12 mouse cellular contexts compared by ENCODE assay signal in the genomic region with DNA sequence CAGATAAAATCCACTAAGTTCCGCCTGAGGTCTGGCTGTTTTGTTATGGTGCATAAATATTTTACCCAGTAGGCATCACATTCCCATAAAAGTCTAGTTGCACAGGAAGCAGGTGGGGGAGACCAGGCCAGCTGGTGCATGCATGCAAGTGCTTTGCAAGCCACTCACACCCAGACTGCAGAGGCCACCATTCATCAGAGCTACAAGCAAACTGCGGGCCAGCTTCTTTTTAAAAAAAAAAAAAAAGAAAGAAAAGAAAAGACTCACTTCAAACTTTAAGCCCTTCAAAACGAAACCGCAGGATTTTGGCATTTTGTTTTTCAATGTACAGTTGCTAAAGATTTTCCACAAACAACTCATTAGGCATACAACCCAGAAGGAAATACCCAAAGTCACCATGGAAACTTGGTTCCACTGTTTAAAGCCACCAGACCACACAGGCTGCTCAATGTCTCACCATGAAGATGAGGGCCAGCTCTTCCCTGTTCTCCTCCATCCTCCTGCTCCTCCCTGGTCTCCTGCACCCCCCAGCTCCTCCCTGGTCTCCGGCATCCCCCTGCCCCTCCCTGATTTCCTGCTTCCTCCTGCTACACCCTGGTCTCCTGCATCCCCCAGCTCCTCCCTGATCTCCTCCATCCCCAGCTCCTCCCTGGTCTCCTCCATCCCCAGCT. TPM values are rescaled to one million over a fixed set of nuclear protein-coding genes. Genes with fewer than 3 reads are reported as not detected.
A peak's percentile ranks its signal among the peaks of the same experiment; 100 is the strongest.
DNase-seq lines count a peak whose midpoint lies in the region; ATAC-seq lines count a peak whose summit lies in the region.
"Had no signal": no experiment of that assay in that cellular context is flagged by ENCODE, and none has a peak within 500 bp of the region (broad histone marks: within the 10 kb centered on the region; RNA-seq: fewer than 3 reads in every experiment).

No protein-coding gene starts in this region.

- peaks cover 15% of the 10 kb centered on the region for H3K4me1 ChIP-seq in forebrain, embryonic 13.5 days
- H3K4me1 ChIP-seq in forebrain, embryonic 10.5 days: peaks cover 14% of the 10 kb centered on the region
- H3K4me1 ChIP-seq in lung, embryonic 16.5 days (replicated peaks; ENCODE audit: control insufficient read depth, insufficient read depth, low read length): no peaks in the 10 kb centered on the region
- H3K4me1 ChIP-seq in neural tube, embryonic 13.5 days (replicated peaks): peaks cover 11% of the 10 kb centered on the region
- H3K4me1 ChIP-seq in intestine, embryonic 15.5 days (replicated peaks): no peaks in the 10 kb centered on the region

- peaks cover 13% of the 10 kb centered on the region; the same call in 1 of the 2 replicates for H3K27me3 ChIP-seq in forebrain, embryonic 13.5 days
- H3K27me3 ChIP-seq in forebrain, embryonic 10.5 days (ENCODE audit: poor library complexity, severe bottlenecking): no peaks in the 10 kb centered on the region
- no peaks in the 10 kb centered on the region for H3K27me3 ChIP-seq in lung, embryonic 16.5 days (ENCODE audit: control insufficient read depth, insufficient read depth, low read depth, low read length)
- no peaks in the 10 kb centered on the region for H3K27me3 ChIP-seq in neural tube, embryonic 13.5 days
- H3K27me3 ChIP-seq in intestine, embryonic 15.5 days (replicated peaks): no peaks in the 10 kb centered on the region
- H3K27me3 ChIP-seq: liver, embryonic 15.5 days had no signal

- no peak overlapping the region for H3K4me2 ChIP-seq in forebrain, embryonic 13.5 days
- no peak overlapping the region for H3K4me2 ChIP-seq in lung, embryonic 16.5 days (ENCODE audit: low read depth, low read length)
- H3K4me2 ChIP-seq in neural tube, embryonic 13.5 days: no peak overlapping the region
- H3K4me2 ChIP-seq in intestine, embryonic 15.5 days (replicated peaks): no peak overlapping the region
- H3K4me2 ChIP-seq: liver, embryonic 15.5 days had no signal

- no peaks in the 10 kb centered on the region for H3K9me3 ChIP-seq in forebrain, embryonic 13.5 days (replicated peaks)
- no peaks in the 10 kb centered on the region for H3K9me3 ChIP-seq in forebrain, embryonic 10.5 days
- no peaks in the 10 kb centered on the region for H3K9me3 ChIP-seq in lung, embryonic 16.5 days (ENCODE audit: control insufficient read depth, low read length)
- H3K9me3 ChIP-seq in neural tube, embryonic 13.5 days: no peaks in the 10 kb centered on the region
- H3K9me3 ChIP-seq in intestine, embryonic 15.5 days: no peaks in the 10 kb centered on the region

- H3K36me3 ChIP-seq in forebrain, embryonic 13.5 days (ENCODE audit: poor library complexity, severe bottlenecking): no peaks in the 10 kb centered on the region
- H3K36me3 ChIP-seq in forebrain, embryonic 10.5 days (replicated peaks): no peaks in the 10 kb centered on the region
- peaks cover 6% of the 10 kb centered on the region for H3K36me3 ChIP-seq in lung, embryonic 16.5 days (ENCODE audit: control insufficient read depth, insufficient read depth, low read length)
- H3K36me3 ChIP-seq in neural tube, embryonic 13.5 days: 0 out of 2 replicates have a peak, but pooled peaks cover 4% of the 10 kb centered on the region
- H3K36me3 ChIP-seq in intestine, embryonic 15.5 days: no peaks in the 10 kb centered on the region
- H3K36me3 ChIP-seq: liver, embryonic 15.5 days had no signal

- H3K4me3 ChIP-seq in forebrain, embryonic 13.5 days: no peak overlapping the region
- no peak overlapping the region for H3K4me3 ChIP-seq in forebrain, embryonic 10.5 days
- H3K4me3 ChIP-seq in lung, embryonic 16.5 days (ENCODE audit: low read length): no peak overlapping the region
- no peak overlapping the region for H3K4me3 ChIP-seq in neural tube, embryonic 13.5 days
- no peak overlapping the region for H3K4me3 ChIP-seq in intestine, embryonic 15.5 days (replicated peaks)
- H3K4me3 ChIP-seq: liver, embryonic 15.5 days had no signal

- H3K9ac ChIP-seq in forebrain, embryonic 13.5 days: no peak overlapping the region
- no peak overlapping the region for H3K9ac ChIP-seq in lung, embryonic 16.5 days (ENCODE audit: low read length)
- no peak overlapping the region for H3K9ac ChIP-seq in neural tube, embryonic 13.5 days
- H3K9ac ChIP-seq in intestine, embryonic 15.5 days: no peak overlapping the region
- H3K9ac ChIP-seq: liver, embryonic 15.5 days had no signal

- WGBS in forebrain, embryonic 13.5 days: 23% methylated on average over 5 of the region's 5 CpGs
- 71% methylated on average over 5 of the region's 5 CpGs for WGBS in forebrain, embryonic 10.5 days
- WGBS in lung, embryonic 16.5 days: 55% methylated on average over 5 of the region's 5 CpGs
- 26% methylated on average over 5 of the region's 5 CpGs for WGBS in neural tube, embryonic 13.5 days
- WGBS in intestine, embryonic 15.5 days: 43% methylated on average over 5 of the region's 5 CpGs

- 0 out of 2 replicates have a peak, but pooled peaks have one; percentile 41 for ATAC-seq in forebrain, embryonic 13.5 days
- peak; percentile 38; the same call in 1 of the 2 replicates for ATAC-seq in lung, embryonic 16.5 days (ENCODE audit: low read depth)
- peak; percentile 77; the same call in 1 of the 2 replicates for ATAC-seq in neural tube, embryonic 13.5 days (ENCODE audit: low read depth)
- no peak for ATAC-seq in intestine, embryonic 15.5 days

- no peak for DNase-seq in forebrain, embryonic 10.5 days (ENCODE audit: extremely low spot score, low spot score)
- DNase-seq in lung, postnatal 36 days: no peak
- peak; percentile 28 to 47 for DNase-seq in layer of hippocampus, postnatal 10 days (ENCODE audit: low spot score in 2 of 2)
- no peak for DNase-seq in embryo, embryonic 11 days
- DNase-seq: kidney, adult 18-20 months; right cerebral cortex, adult 18-20 months had no signal

- no peak overlapping the region for H3K27ac ChIP-seq in forebrain, embryonic 13.5 days
- no peak overlapping the region for H3K27ac ChIP-seq in forebrain, embryonic 10.5 days
- no peak overlapping the region for H3K27ac ChIP-seq in lung, embryonic 16.5 days (ENCODE audit: low read length)
- H3K27ac ChIP-seq in neural tube, embryonic 13.5 days (replicated peaks): peak overlapping the region; percentile 46
- no peak overlapping the region for H3K27ac ChIP-seq in intestine, embryonic 15.5 days
- H3K27ac ChIP-seq: liver, embryonic 15.5 days; macrophage had no signal

RNA-seq across cellular contexts. Expression of a gene that starts 17.9 kb away (rescaled TPM):
- polyA plus RNA-seq in forebrain, embryonic 13.5 days (2015; fragmentation: Nextera tagmentation; extraction: Ambion mirVana): 8.1 and 8.7 TPM in 2 replicates
- 5.2 and 5.3 TPM in 2 replicates for polyA plus RNA-seq in forebrain, embryonic 10.5 days (2016; fragmentation: Nextera tagmentation; extraction: Ambion mirVana)
- polyA plus RNA-seq in lung, embryonic 16.5 days (2015; fragmentation: Nextera tagmentation; extraction: Ambion mirVana): 19.1 and 21.8 TPM in 2 replicates
- total RNA-seq in layer of hippocampus, postnatal 10 days (2021): 10 to 100 TPM; 63.3 to 73.1 TPM
- 11.4 and 12.0 TPM in 2 replicates for polyA plus RNA-seq in neural tube, embryonic 13.5 days (2015; fragmentation: Nextera tagmentation; extraction: Ambion mirVana)
- 13.0 and 13.4 TPM in 2 replicates for polyA plus RNA-seq in intestine, embryonic 15.5 days (2015; fragmentation: Nextera tagmentation; extraction: Ambion mirVana)

Comparison
In these comparisons a context has a peak if more than half of its experiments do, and no peak if none do; other contexts are left out.
1. DNase-seq: peak in layer of hippocampus, postnatal 10 days (2 of 2); none in forebrain, embryonic 10.5 days (single experiment), lung, postnatal 36 days (single experiment) and embryo, embryonic 11 days (single experiment).